Mouse (Mus musculus): Measurements from ENCODE around the gene Pde2a.

The Pde2a gene

GRCm38 (mm10) chr7:101472598-101473558 lies 51.4 kb downstream of the Pde2a start:
- DNase-seq (ENCODE audit: low spot score in 2 of 2): no peak

DNA sequence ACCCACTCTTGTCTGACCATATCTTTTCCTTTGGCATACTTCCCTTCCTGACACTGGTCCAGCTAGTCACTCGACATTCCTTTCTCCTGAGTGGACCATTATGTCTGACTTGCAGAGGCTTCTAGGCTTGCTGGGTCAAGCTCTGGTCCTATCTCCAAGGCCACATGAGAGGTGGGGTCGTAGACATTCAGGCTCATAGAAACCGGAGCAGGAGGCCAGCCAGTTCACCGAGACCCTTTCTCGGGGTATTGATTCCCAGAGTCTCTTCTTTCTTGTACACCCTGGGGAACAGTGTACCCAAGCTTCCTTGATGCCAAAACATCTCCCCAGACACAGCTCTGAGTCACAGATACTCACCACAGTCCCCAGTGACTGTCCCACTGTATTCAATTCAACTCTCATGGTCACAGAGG lies 52.9 kb downstream of the Pde2a start:
- DNase-seq (ENCODE audit: low spot score in 2 of 2): no peak

- DNase-seq (ENCODE audit: low spot score in 2 of 2): no peak
Measured at GRCm38 (mm10) chr7:101476028-101476427, 54.5 kb downstream of the Pde2a start.

- DNase-seq (ENCODE audit: low spot score in 2 of 2): no peak
Measured at GRCm38 (mm10) chr7:101476493-101476892, 55.0 kb downstream of the Pde2a start.

GRCm38 (mm10) chr7:101477200-101477599 lies 55.7 kb downstream of the Pde2a start:
- no peak for DNase-seq (ENCODE audit: low spot score in 2 of 2)

GRCm38 (mm10) chr7:101478099-101478498 lies 56.6 kb downstream of the Pde2a start:
- DNase-seq (ENCODE audit: low spot score in 2 of 2): no peak

DNA sequence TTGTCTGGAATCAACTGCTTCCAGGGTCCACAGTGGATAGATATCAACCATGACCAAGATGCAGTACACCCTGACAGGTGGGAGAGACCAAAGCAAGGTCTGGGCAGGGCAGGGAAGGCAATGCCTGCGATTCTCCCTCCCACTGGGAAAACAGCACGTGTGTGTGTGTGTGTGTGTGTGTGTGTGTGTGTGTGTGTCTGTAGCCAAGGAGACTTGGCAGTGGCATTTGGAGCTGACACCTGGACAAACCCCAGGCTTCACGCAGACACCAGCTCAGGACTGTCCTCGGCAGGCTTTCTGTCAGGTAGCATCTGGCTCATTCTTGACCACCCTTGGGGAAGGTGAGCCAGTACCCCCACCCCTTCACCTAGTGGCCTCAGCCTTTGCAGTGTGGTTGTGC lies 58.4 kb downstream of the Pde2a start:
- no peak for DNase-seq (ENCODE audit: low spot score in 2 of 2)

GRCm38 (mm10) chr7:101480671-101481070 lies 59.2 kb downstream of the Pde2a start:
- no peak for DNase-seq (ENCODE audit: low spot score in 2 of 2)

DNA sequence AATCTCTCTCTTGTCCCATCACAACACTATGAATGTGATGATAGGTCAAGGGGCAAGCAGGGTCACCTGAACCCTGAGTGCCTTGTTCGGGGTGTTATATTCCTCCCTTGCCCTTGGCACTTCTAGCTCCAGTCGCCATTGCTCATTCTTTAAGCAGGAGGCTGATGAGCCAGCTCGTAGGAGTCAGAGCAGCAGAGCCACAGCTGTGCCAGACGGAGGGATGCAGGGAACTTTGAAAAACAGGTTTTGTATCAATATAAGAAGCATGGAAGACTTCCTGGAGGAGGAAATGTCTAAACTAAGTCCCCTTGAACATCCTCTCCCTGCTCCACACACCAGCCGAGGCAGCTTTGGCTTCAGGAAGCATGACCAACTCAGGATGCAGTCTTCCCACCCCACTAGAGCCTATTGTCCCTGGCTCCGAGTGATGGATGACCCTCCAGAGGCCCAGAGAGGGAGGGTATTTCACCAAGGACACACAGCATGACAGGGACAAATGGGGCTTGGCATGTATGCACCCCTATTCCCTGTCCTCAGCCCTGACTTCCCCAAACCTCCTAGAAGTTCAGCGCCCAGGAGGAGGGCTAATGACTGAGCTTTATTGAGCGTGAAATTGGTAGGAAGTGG lies 60.5 kb downstream of the Pde2a start:
- DNase-seq (ENCODE audit: low spot score in 2 of 2): no peak

- peak; percentile 45 to 46 for DNase-seq (ENCODE audit: low spot score in 2 of 2)
Measured at GRCm38 (mm10) chr7:101482499-101483081, 61.1 kb downstream of the Pde2a start.

GRCm38 (mm10) chr7:101483498-101484115 lies 62.1 kb downstream of the Pde2a start:
- DNase-seq (ENCODE audit: low spot score in 2 of 2): no peak

DNA sequence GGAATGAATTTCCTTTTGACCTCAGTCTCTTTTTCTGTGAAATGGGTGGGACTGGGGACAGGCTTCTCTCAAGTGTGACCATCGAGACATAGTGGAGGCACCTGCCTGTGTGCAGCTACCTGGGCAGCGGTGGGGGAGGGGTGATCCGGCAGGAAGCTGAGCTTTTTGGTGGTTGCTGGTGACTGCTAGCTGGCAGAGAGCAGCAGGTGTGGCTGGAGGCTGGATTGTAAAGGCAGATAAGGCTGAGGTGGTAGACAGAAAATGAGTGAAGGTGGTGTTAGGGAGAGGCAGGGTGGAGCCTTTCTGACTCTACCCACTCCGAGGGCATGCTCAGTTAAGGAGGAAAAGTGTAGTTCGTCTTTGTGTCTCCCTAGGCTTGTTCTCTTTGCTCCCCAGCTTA lies 65.6 kb downstream of the Pde2a start:
- DNase-seq (ENCODE audit: low spot score in 2 of 2): peak; percentile 27 to 32

GRCm38 (mm10) chr7:101490952-101491351 lies 69.5 kb downstream of the Pde2a start:
- no peak for DNase-seq (ENCODE audit: low spot score in 2 of 2)

GRCm38 (mm10) chr7:101498385-101498784 lies 76.9 kb downstream of the Pde2a start:
- DNase-seq (ENCODE audit: low spot score in 2 of 2): no peak

DNA sequence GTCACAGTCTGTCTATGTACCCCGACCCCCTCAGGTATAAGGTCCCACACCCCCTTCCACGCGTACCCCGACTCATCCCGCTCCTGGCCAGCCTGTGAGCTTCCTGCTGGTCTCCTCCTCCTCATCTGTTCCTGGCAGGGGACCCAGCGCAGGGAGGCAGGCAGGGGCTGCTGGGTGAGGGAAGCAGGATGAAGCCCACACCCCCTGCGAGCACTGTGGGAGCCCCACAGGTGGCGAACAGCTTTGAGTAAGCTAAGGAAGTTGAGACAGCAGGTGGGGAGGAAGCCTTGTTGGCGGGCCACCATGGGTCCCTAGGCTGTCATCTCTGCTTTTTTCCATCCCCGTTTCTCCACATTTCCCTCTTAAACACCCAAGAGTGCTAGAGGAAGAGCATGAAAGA lies 77.8 kb downstream of the Pde2a start:
- peak; percentile 50 to 58 for DNase-seq (ENCODE audit: low spot score in 2 of 2)

DNA sequence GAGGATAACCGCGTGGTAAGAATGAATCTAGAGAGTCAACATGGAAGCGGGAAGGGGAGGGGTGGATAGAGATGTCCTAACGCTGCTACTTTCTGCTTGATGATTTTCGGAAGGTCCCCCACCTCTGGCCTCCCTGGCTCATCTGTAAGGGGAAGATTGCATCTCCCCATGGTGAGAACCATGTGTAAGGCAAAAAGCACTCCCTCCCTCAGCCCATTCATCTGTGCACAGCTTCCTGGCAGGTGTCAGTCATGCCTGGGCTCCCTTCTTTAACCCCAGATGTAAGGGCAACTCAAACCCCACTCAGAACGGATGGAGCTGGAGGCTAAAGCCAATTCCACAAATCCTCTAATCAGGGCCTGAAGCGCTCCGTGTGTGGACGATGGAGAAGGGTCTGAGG lies 78.2 kb downstream of the Pde2a start:
- DNase-seq (ENCODE audit: low spot score in 2 of 2): peak; percentile 38 to 41

GRCm38 (mm10) chr7:101501236-101501635 lies 79.7 kb downstream of the Pde2a start:
- no peak for DNase-seq (ENCODE audit: low spot score in 2 of 2)

DNA sequence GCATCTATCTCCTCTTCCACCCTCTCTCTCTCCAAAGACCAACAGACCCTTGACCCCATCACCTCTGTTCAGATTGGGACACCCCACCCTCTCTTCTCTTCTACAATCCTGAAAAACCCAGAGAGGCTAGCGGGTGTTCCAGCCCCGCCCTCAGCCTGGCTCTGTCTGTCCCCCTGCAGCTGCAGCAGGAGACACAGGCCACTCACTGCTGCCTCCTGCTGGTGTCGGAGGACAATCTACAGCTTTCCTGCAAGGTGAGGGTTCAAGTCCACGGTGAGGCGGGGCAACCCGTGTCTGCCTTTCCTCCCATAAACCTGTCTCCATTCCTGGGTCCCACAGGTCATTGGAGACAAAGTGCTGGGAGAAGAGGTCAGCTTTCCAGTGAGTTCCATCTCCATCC lies 80.2 kb downstream of the Pde2a start:
- DNase-seq (ENCODE audit: low spot score in 2 of 2): no peak

DNA sequence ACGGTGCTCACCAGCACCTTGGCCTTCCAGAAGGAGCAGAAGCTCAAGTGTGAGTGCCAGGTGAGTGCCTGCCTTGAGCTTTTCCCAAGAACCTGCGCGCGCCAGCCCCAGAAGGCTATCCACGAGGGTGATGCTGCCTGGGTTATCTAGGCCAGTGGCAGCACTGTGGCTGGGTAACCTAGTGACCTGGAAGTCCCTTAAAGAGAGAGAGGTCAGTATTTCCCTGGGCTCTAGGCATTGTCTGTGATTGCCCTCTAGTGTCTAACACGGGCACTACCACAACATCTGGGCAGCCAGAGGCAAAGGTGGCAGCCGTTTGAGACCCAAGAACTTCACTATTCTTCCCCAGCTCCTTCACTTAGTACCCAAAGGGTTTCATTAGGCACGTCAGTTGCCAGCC lies 81.9 kb downstream of the Pde2a start:
- DNase-seq (ENCODE audit: low spot score in 2 of 2): peak; percentile 45 to 61

DNA sequence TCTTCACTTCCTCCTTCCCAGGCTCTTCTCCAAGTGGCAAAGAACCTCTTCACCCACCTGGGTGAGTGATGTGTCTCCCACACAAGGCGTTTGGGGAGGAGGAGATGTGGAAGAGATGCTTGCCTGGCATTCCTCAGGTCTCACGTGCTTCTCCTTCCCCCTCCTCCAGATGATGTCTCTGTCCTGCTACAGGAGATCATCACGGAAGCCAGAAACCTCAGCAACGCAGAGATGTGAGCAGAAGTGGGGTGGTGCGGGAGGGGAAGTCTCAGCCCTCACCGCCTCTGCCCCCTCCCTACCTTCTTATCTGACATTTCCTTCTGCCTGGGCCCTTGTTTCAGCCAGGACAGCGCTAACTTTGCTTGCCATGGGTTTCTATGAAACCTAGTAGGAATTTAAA lies 82.3 kb downstream of the Pde2a start:
- DNase-seq (ENCODE audit: low spot score in 2 of 2): no peak

GRCm38 (mm10) chr7:101504507-101504906 lies 83.0 kb downstream of the Pde2a start:
- peak in 1 of 2 experiments; percentile 54 for DNase-seq (ENCODE audit: low spot score in 2 of 2)

DNA sequence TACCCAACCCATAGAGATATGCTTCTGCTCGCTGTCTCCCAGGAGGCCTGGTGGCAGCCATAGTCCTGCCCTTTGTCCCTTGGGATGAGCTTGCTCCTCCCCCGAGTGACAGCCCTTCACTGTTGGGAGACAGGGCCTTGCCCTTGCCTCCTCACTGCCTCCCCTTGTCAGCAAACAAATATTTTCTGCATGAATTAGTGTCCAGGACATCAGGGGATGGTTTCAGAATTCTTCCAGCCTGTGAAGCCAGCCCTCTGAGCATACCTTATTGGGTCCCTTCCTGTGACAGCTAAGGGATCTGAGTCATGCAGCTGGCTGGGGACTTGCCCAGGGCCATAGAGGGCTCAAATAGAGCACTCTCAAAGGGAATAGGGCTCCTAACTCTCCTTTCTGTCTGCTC lies 87.7 kb downstream of the Pde2a start:
- DNase-seq (ENCODE audit: low spot score in 2 of 2): no peak

All from thymus, postnatal 10 days (tissue).